Mouse (Mus musculus) liver, embryonic 12.5 days (tissue): ENCODE measurements around the gene Cep55. TPM values are rescaled to one million over a fixed set of nuclear protein-coding genes. Genes with fewer than 3 reads are reported as not detected.

ENCODE experiments used
- ATAC-seq: fragments of 200-750 bp; cut with Nextera tagmentation; 2 replicates; pipeline ENCODE4 v1.8.0; 2017; ENCODE audit warnings: moderate number of reproducible peaks, mild to moderate bottlenecking, moderate library complexity
- H3K27ac ChIP-seq: fragments of 300-500 bp; sonication (generic); 2 replicates; pipeline ENCODE4 v1.5.1; 2016; ENCODE audit warnings: mild to moderate bottlenecking
- H3K27me3 ChIP-seq: fragments of 300-500 bp; sonication (generic); replicated peaks from 2 replicates; pipeline ENCODE4 v1.6.1; 2016; ENCODE audit warnings: mild to moderate bottlenecking, moderate library complexity
- H3K36me3 ChIP-seq: fragments of 300-500 bp; sonication (generic); 2 replicates; pipeline ENCODE4 v1.6.1; 2016; ENCODE audit warnings: mild to moderate bottlenecking, moderate library complexity
- H3K4me1 ChIP-seq: fragments of 300-500 bp; sonication (generic); 2 replicates; pipeline ENCODE4 v1.6.1; 2016
- H3K4me2 ChIP-seq: fragments of 300-500 bp; sonication (generic); 2 replicates; pipeline ENCODE4 v1.6.1; 2016; ENCODE audit warnings: mild to moderate bottlenecking, moderate library complexity
- H3K4me3 ChIP-seq: fragments of 300-500 bp; sonication (generic); 2 replicates; pipeline ENCODE4 v1.5.1; 2016; ENCODE audit warnings: mild to moderate bottlenecking, moderate library complexity
- H3K9ac ChIP-seq: fragments of 300-500 bp; sonication (generic); 2 replicates; pipeline ENCODE4 v1.6.1; 2016; ENCODE audit warnings: mild to moderate bottlenecking, moderate library complexity
- H3K9me3 ChIP-seq: fragments of 300-500 bp; sonication (generic); replicated peaks from 2 replicates; pipeline ENCODE4 v1.6.1; 2016; ENCODE audit warnings: mild to moderate bottlenecking, moderate library complexity
- WGBS: fragments of 180-500 bp; shearing (Covaris S2); methylation state at CpG from one replicate; pipeline ENCODE4 v1.1.7; 2016; ENCODE audit not compliant: insufficient replicate concordance; 5-methylcytosine and 5-hydroxymethylcytosine counted together
- polyA plus RNA-seq: library from polyadenylated mRNA; unstranded; fragments of >200 nt; fragmentation: Nextera tagmentation; extraction: Ambion mirVana; gene quantifications from 2 replicates; pipeline ENCODE4 v1.2.1, GENCODE M21; 2016

Gene Cep55
- polyA plus RNA-seq, 1 experiment from 2014 or later: 9.6 TPM

DNA sequence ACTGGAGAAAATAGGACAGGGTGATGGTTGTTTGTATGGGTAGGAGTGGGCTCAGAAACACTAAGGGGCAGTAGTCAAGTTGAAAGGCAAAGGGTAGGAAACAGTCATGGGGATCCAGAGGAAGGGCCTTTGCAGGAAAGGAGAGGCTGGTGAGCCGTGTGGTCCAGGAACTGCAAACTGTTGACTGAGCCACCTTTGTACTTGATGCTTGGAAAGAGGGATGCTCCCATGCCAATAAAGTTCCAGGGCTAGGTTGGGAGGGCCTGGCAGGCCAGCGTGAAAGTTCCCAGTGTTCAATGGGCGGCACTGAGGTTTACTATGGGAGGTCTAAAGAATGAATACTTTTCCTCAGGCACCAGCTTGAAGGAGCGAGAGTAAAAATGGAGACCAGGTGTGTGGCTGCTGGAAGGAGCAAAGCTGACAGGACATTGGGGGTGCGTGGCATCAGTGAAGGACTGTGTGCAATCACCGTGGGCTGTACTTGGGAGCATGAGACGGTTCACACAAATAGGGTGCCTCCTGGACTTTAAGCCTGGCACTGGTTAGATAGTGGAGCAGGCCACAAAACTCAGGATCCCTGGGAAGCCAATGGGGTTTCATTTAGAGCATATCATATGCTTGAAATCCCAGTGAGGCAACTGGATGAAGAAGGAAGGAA, 60.2 kb downstream of the Cep55 start:
- Histone ChIP-seq H3K4me3 (no peak overlapping the region), H3K4me2 (no peak overlapping the region), H3K9me3 (no peaks in the 10 kb centered on the region), H3K36me3 (0 out of 2 replicates have a peak, but pooled peaks cover 5% of the 10 kb centered on the region), H3K9ac (no peak overlapping the region), H3K27me3 (0 out of 2 replicates have a peak, but pooled peaks cover 1% of the 10 kb centered on the region), H3K27ac (no peak overlapping the region), H3K4me1 (no peaks in the 10 kb centered on the region)
- 0 out of 2 replicates have a peak, but pooled peaks have one; percentile 31 for ATAC-seq
- 67% methylated on average over 7 of the region's 7 CpGs for WGBS

DNA sequence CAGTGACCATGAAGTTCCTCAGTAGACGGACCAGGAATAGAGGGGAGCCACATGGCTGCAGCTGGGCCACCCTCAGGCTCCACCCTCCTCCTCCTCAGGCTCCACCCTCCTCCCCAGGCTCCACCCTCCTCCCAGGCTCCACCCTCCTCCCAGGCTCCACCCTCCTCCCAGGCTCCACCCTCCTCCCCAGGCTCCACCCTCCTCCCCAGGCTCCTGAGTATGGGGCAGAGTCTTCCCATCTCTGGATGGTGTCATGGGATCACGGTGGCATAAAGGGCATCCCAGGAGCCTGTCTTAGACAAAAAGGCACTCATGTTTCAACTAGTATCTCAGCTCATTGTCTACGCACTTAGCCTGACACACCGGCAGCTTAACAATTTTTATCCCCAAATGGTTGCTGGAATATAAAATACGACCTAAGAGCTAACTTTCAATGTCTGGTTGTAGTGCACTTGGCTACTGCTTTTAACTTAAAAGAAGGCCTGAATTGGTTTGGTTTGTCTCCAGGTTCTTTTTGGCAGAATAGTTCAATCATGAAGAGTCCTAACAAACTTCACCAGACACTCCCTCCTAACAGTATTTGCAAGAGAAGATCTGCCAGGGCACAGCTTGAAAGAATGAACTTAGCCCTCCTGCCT, 65.4 kb downstream of the Cep55 start:
- no peak overlapping the region for H3K9ac ChIP-seq
- no peaks in the 10 kb centered on the region for H3K4me1 ChIP-seq
- peak; percentile 45 for ATAC-seq
- H3K27ac ChIP-seq: no peak overlapping the region
- no peak overlapping the region for H3K4me2 ChIP-seq
- no peak overlapping the region for H3K4me3 ChIP-seq
- 65% methylated on average over 5 of the region's 5 CpGs for WGBS
- H3K36me3 ChIP-seq: 0 out of 2 replicates have a peak, but pooled peaks cover 5% of the 10 kb centered on the region
- H3K9me3 ChIP-seq: no peaks in the 10 kb centered on the region
- peaks cover 37% of the 10 kb centered on the region for H3K27me3 ChIP-seq

DNA sequence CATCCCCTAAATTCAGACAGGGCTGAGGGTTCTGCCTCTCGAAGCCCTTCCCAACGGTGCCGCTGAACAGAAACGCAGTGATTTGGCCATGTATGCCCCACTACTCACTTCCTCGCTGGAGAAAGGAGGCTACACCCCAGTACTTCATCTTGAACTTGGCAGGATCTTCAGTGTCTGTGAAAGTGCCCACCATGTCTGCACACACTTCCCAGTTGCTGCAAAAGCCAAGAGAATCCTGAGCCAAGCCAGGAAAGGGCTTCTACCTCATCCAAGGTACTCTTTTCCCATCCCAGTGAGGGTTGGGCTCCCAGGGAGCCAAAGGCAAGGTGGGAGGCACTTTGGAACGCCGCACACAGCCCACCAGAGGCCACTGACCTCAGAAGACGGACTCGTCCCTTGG, 69.1 kb downstream of the Cep55 start:
- Histone ChIP-seq H3K9ac (peak overlapping the region; percentile 55), H3K27ac (peak overlapping the region; percentile 67)

More for the DNA sequence above, 69.1 kb downstream of the Cep55 start:
- Histone ChIP-seq H3K4me2 (peak overlapping the region; percentile 62), H3K4me1 (no peaks in the 10 kb centered on the region), H3K4me3 (peak overlapping the region; percentile 52), H3K36me3 (no peaks in the 10 kb centered on the region), H3K27me3 (peaks cover 50% of the 10 kb centered on the region), H3K9me3 (no peaks in the 10 kb centered on the region)
- 22% methylated on average over 9 of the region's 9 CpGs for WGBS
- ATAC-seq: no peak

Other genes with a start within 250 kb of the Cep55 start
- 0.66 and 0.97 TPM in 2 replicates for gene Myof, start 11.4 kb upstream of the Cep55 start, polyA plus RNA-seq
- gene Ffar4, start 42.1 kb downstream of the Cep55 start, polyA plus RNA-seq: 0.18 and 0.54 TPM in 2 replicates
- gene Rbp4, start 70.3 kb downstream of the Cep55 start, polyA plus RNA-seq: 1,432 and 1,434 TPM in 2 replicates
- 3.2 and 3.5 TPM in 2 replicates for gene Pde6c, start 77.8 kb downstream of the Cep55 start, polyA plus RNA-seq
- 23.5 and 25.4 TPM in 2 replicates for gene Fra10ac1, start 169.1 kb downstream of the Cep55 start, polyA plus RNA-seq
- gene Lgi1, start 209.5 kb downstream of the Cep55 start, polyA plus RNA-seq: 0.05 TPM in 1 of 2 replicates, not detected in the other